Mouse (Mus musculus): ENCODE results near the gene Slc22a8.
A peak's percentile ranks its signal among the peaks of the same experiment; 100 is the strongest.

The Slc22a8 gene

GRCm38 (mm10) chr19:8599229-8599628, 8.2 kb downstream of the Slc22a8 start:
- DNase-seq (ENCODE audit: low spot score), result no peak

- no peak for DNase-seq (ENCODE audit: low spot score)
Measured at GRCm38 (mm10) chr19:8601922-8602321, 10.9 kb downstream of the Slc22a8 start.

- no peak for DNase-seq (ENCODE audit: low spot score)
Measured at GRCm38 (mm10) chr19:8602914-8603313, 11.9 kb downstream of the Slc22a8 start.

DNA sequence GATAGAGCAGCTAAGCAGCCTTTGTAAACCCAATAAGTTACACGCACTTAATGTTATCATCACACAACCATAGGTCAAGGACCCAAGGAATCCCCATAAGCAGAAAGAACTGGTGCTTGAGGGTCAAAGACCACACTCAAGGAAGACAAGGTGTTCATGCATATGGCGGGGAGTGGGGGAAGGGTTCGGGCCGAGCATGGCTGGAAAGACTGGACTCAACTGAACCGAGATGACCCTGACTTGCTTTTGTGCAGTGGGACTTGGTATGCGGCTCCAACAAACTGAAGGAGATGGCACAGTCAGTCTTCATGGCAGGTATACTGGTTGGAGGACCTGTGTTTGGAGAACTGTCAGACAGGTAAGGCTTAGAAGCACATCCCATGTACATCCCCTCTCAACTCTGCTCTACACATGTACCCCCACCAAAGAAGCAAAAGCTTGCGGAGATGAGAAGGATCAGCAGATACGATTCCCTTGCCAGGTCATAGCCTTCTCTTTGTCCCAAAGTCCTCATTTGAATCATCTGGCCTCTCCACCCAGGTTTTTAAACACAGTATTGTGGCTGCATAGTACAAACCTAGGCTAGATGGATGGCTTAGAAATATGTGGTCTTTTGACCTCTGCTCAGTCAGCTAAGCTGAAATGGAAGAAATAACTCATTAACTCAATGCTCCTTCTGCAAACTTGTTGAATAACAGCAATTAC, 13.6 kb downstream of the Slc22a8 start:
- DNase-seq (ENCODE audit: low spot score), result no peak

DNA sequence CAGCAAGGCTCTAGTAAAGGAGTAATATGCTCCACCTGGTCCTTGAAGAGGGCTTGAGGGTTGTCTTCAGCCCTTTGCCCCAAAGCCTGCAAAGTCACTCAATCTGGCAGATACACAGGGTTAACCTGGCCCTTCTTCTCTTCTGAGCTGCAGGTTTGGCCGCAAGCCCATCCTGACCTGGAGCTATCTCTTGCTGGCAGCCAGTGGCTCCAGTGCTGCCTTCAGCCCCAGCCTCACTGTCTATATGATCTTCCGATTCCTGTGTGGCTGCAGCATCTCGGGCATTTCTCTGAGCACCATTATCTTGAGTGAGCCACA, 14.1 kb downstream of the Slc22a8 start:
- no peak for DNase-seq (ENCODE audit: low spot score)

GRCm38 (mm10) chr19:8611358-8612123, 20.5 kb downstream of the Slc22a8 start:
- DNase-seq (ENCODE audit: low spot score), result no peak

GRCm38 (mm10) chr19:8613111-8613510, 22.1 kb downstream of the Slc22a8 start:
- no peak for DNase-seq (ENCODE audit: low spot score)

GRCm38 (mm10) chr19:8614343-8614742, 23.3 kb downstream of the Slc22a8 start:
- DNase-seq (ENCODE audit: low spot score), result no peak

DNA sequence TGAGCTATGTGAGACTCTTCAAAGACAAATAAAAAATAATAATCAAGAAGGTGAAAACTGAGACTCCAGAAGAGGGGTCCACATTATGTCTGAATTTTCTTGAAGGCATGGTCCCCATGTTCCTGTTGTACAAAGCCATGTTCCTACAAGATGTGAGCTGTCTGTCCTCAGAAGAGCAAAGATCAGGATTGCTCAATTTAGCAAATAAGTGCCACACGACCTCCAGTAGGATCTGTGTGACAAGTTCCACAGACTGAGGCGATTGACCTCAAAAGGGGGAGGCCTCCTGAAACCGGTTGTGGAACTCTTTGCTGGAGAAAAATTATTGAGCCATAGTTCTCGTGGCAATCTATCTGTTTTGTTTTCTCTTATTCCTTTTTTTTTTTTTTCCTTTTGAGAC, 25.3 kb downstream of the Slc22a8 start:
- DNase-seq (ENCODE audit: low spot score), result no peak

DNA sequence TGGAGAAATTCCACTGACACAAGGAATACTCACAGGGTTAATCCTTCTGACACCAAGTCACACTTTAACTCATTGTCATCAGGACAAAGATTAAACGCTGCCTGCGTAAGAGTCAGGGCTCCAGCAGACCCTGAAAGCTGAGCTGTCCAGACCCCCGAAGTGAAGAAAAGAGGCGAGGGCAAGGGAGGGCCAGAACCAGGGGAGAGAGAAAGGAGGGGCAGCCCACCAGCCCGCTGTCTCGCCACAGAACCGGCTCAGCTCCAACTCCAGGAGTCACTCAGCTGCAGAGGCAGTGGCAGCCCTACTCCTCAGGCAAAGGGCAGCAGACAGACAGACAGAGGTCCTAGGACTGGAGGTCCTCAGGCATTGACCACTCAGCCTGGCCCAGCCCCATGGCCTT, 26.9 kb downstream of the Slc22a8 start, which contains the start of gene Slc22a6:
Gene Slc22a6, plus strand, starts transcription at position 136 of the 400 bp plus-strand sequence.
- no peak for DNase-seq (ENCODE audit: low spot score)

DNA sequence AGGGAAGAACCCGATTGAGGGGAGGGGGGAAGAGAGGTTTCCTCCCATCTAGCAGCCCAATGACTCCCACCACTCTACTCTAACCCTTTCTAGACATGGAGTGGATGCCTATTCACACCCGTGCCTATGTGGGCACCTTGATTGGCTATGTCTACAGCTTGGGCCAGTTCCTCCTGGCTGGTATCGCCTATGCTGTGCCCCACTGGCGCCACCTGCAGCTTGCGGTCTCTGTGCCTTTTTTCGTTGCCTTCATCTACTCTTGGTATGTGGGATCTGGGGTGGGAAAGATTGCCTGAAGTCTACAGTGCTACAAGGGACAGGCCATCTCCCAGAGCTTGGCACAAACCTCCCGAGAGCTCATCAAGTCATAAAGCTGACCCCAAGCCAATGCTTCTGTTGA, 30.0 kb downstream of the Slc22a8 start:
- no peak for DNase-seq (ENCODE audit: low spot score)

DNA sequence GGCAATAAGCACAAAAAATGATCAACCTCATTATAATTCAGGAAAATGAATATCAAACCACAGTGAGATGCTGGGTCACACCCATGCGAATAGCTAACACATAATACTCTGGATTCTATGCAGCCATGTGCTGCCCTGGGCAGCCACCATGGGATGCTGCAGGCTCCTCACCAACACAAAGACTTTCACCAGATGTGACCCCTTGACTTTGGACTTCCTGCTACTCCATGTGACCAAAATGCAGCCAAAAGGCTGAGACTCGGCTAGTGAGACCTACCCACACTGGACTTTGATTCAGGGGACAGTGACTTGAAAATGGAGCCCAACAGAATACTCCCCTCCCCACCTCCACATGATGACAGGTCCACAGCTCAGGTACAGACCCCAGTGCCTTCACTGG, 39.2 kb downstream of the Slc22a8 start:
- DNase-seq (ENCODE audit: low spot score), result peak; percentile 60

GRCm38 (mm10) chr19:8630826-8631225, 39.8 kb downstream of the Slc22a8 start:
- DNase-seq (ENCODE audit: low spot score), result no peak

DNA sequence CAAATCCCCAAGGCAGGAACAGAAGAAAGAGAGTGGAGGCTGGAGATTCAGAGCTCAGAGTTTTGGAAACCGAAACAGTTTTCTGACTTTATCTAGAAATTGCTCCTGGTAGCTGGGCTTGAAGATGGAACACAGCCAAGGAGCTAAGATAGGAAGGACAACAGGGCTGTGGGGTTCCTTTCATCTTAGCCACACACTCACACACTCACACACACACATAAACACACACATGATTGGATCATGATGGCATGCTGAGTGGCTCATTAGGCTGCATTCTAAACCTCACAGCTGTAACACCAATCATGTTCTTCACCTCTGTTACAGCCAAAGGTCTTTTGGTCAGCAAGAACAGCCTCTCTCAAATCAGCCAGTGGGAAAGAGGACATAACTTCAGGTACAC, 41.0 kb downstream of the Slc22a8 start:
- no peak for DNase-seq (ENCODE audit: low spot score)

DNA sequence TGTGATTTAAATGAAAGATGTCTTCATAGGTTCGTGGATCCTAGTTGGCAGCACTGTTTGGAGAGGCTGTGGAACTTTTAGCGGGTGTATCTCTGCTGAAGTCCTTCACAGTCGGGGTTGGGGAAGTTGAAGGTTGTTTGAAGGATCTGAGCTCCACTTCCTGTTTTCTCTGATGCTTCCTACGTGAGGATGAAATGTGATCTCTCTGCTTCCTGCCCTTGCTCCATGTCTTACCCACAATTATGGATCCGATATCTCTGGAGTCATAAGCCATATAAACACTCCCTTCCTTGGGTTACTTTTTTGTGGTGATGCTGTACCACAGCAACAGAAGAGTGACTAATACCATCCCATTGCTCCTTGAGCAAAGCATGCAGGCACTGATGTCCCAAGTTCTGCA, 51.0 kb downstream of the Slc22a8 start:
- DNase-seq (ENCODE audit: low spot score), result no peak

DNA sequence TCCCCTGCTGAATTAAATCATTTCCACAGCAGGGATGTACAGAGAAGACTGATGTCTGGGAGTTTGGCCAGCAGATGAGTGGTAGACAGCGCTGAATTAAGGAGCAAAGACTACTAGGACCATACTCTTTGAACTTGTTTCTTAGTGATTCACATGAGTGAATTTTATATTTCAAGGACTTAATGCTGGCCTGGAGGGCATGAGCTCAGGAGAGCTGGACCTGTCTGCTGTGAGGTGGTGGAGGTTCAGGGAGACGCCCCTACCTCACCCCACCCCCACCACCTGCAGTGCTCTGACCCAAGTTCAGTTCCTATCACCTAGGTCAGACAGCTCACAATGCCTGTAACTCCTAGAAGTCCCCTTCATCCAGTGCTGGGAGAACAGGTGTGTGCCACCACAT, 55.3 kb downstream of the Slc22a8 start:
- no peak for DNase-seq (ENCODE audit: low spot score)

- DNase-seq (ENCODE audit: low spot score), result no peak
Measured at GRCm38 (mm10) chr19:8655833-8656232, 64.8 kb downstream of the Slc22a8 start.

- no peak for DNase-seq (ENCODE audit: low spot score)
Measured at GRCm38 (mm10) chr19:8656341-8656740, 65.3 kb downstream of the Slc22a8 start.
